Mouse (Mus musculus) spleen, adult 2 months (tissue): ENCODE data around the gene Cacna1c. TPM values are rescaled to one million over a fixed set of nuclear protein-coding genes. Genes with fewer than 3 reads are reported as not detected.
A peak's percentile ranks its signal among the peaks of the same experiment; 100 is the strongest.

Experiments
- DNase-seq, 2 experiments: peaks; one replicate each; pipeline versions ENCODE4 v3.0.0 to v3.0.0-alpha.2; 2012 to 2021; ENCODE audit warnings: low spot score in 2 of 2, low read depth in 1 of 2
- H3K27ac ChIP-seq: fragments of 200-500 bp; 2 replicates; pipeline ENCODE4 v1.5.1; 2012; ENCODE audit warnings: low read length, inconsistent platforms; ENCODE audit not compliant: insufficient read depth
- H3K27me3 ChIP-seq: fragments of 200-500 bp; 2 replicates; pipeline ENCODE4 v1.6.1; 2012; ENCODE audit warnings: mild to moderate bottlenecking, moderate library complexity, low read length, inconsistent platforms; ENCODE audit not compliant: control insufficient read depth, insufficient read depth
- H3K36me3 ChIP-seq: fragments of 200-500 bp; 2 replicates; pipeline ENCODE4 v1.6.1; 2012; ENCODE audit warnings: mild to moderate bottlenecking, low read length, inconsistent platforms; ENCODE audit not compliant: control insufficient read depth, insufficient read depth
- H3K4me1 ChIP-seq: fragments of 200-500 bp; 2 replicates; pipeline ENCODE4 v1.6.1; 2011; ENCODE audit warnings: inconsistent platforms; ENCODE audit not compliant: control insufficient read depth, insufficient read depth, insufficient read length
- H3K4me3 ChIP-seq: fragments of 200-500 bp; 2 replicates; pipeline ENCODE4 v1.5.1; 2011; ENCODE audit warnings: mild to moderate bottlenecking, inconsistent platforms; ENCODE audit not compliant: insufficient read depth, insufficient read length; ENCODE audit errors: extremely low read depth
- CTCF ChIP-seq: fragments of 200-500 bp; IDR thresholded peaks from 2 replicates; pipeline ENCODE4 v1.5.1; 2011; ENCODE audit warnings: mild to moderate bottlenecking, inconsistent platforms; ENCODE audit not compliant: insufficient read depth, insufficient read length, insufficient replicate concordance; ENCODE audit errors: extremely low read depth
- POLR2A ChIP-seq: fragments of 200-500 bp; IDR thresholded peaks from 2 replicates; pipeline ENCODE4 v1.6.1; 2011; ENCODE audit warnings: low read depth, low read length, inconsistent platforms
- WGBS: fragments of 180-500 bp; shearing (Covaris S2); methylation state at CpG from one replicate; pipeline ENCODE4 v1.1.7; 2018; 5-methylcytosine and 5-hydroxymethylcytosine counted together
- polyA plus RNA-seq: library from polyadenylated mRNA; depleted of rRNA; stranded (reverse); fragments of >200 nt; gene quantifications from 2 replicates; pipeline ENCODE4 v1.2.3, GENCODE M21; 2012

Cacna1c gene
- polyA plus RNA-seq, 1 experiment = 1.1 TPM

GRCm38 (mm10) chr6:119204915-119205314 is 8.7 kb upstream of the Cacna1c start:
- WGBS = 88% methylated on average over 3 of the region's 3 CpGs
- peaks cover 21% of the 10 kb centered on the region for H3K36me3 ChIP-seq
- TF ChIP-seq CTCF (no peak), POLR2A (no peak)

GRCm38 (mm10) chr6:119204286-119204685 is 8.1 kb upstream of the Cacna1c start:
- H3K36me3 ChIP-seq = peaks cover 21% of the 10 kb centered on the region
- DNase-seq = no peak
- WGBS = 95% methylated on average over 7 of the region's 7 CpGs
- H3K27me3 ChIP-seq = no peaks in the 10 kb centered on the region
- H3K4me1 ChIP-seq = no peaks in the 10 kb centered on the region
- no peak overlapping the region for H3K4me3 ChIP-seq
- TF ChIP-seq POLR2A (no peak), CTCF (no peak)
- H3K27ac ChIP-seq = no peak overlapping the region

More at GRCm38 (mm10) chr6:119204915-119205314, 8.7 kb upstream of the Cacna1c start:
- no peak overlapping the region for H3K27ac ChIP-seq
- DNase-seq = no peak
- H3K4me1 ChIP-seq = no peaks in the 10 kb centered on the region
- no peaks in the 10 kb centered on the region for H3K27me3 ChIP-seq
- H3K4me3 ChIP-seq = no peak overlapping the region

- no peak overlapping the region for H3K27ac ChIP-seq
- no peak for DNase-seq
- WGBS = 97% methylated on average over 4 of the region's 4 CpGs
Observed at GRCm38 (mm10) chr6:119201575-119201974, 5.4 kb upstream of the Cacna1c start.

GRCm38 (mm10) chr6:119200362-119200761 is 4.1 kb upstream of the Cacna1c start:
- Histone ChIP-seq H3K4me3 (no peak overlapping the region), H3K27ac (no peak overlapping the region), H3K4me1 (no peaks in the 10 kb centered on the region), H3K36me3 (peaks cover 18% of the 10 kb centered on the region), H3K27me3 (no peaks in the 10 kb centered on the region)
- 91% methylated on average over 5 of the region's 5 CpGs for WGBS
- TF ChIP-seq CTCF (no peak), POLR2A (no peak)
- no peak for DNase-seq

More at GRCm38 (mm10) chr6:119201575-119201974, 5.4 kb upstream of the Cacna1c start:
- Histone ChIP-seq H3K36me3 (peaks cover 21% of the 10 kb centered on the region), H3K4me1 (no peaks in the 10 kb centered on the region), H3K27me3 (no peaks in the 10 kb centered on the region), H3K4me3 (no peak overlapping the region)
- no peak for TF ChIP-seq POLR2A

DNA sequence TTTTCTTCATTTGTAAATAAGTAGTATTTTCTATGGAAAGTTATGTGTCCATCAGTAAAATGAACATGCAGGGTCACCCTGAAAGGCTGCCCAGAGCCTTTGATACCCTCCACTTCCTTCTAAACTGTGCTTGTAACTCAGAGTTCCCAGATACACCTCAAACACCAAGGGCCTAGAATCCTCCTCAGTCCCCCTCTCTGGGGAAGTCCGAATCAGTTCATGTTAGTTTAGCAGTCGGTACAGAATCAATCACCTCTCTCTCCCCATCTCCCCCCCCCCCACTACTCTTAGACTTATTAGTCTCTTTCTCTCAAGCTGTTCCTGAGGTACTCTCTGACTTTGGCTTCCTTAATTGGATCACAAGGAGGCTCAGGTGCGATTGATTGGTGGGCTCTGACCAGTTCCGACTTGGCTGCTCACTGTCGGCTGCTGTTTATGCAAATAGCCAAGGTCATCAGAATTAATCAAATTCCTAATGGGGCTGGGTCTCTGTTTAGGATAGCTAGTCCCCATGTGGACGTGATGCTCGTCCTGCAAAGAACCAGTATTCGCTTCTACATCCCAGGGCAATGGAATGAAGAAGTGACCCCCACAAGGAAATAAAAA is 3.2 kb upstream of the Cacna1c start:
- Histone ChIP-seq H3K4me3 (no peak overlapping the region), H3K36me3 (peaks cover 20% of the 10 kb centered on the region), H3K27me3 (no peaks in the 10 kb centered on the region), H3K27ac (peak overlapping the region; percentile 0; the same call in 1 of the 2 replicates), H3K4me1 (no peaks in the 10 kb centered on the region)
- no peak for TF ChIP-seq POLR2A
- WGBS = 86% methylated on average over 8 of the region's 8 CpGs
- no peak for DNase-seq

DNA sequence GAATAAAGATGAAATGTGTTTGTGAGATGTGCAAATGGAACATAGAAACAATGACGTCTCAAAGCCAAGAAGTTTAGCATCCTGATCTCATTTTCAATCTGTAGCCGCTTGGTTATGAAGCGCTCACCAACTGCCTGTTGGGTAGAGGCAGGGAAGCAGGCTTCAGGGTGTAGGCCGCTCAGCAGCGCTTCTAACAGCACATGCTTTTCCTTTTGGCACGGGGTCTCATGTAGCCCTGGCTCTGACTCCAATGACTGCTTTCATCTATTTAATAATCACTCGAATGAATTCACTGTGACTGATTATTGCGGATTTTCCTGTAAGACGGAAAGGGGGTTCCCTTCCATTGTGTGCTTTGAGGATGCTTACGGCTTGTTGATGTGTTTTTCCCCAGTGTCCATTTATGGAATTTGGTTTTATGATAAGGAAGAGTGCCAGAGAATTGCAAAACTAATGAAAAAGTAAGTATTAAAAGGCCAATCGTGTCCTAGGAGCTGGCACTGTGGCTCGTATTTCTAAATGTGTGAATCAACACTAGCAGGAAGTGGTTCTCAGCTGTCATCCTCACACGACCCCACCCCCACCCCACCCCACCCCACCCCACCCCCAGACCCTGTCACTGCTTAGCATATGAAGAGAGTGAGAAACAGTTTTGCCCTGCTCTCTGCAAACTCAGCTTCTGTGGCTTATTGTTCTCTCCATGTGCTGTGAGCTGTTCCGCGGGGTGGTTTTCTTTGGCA is 2.5 kb upstream of the Cacna1c start:
- H3K4me1 ChIP-seq = no peaks in the 10 kb centered on the region
- no peak overlapping the region for H3K4me3 ChIP-seq
- TF ChIP-seq CTCF (no peak), POLR2A (no peak)
- H3K27ac ChIP-seq = 0 out of 2 replicates have a peak overlapping the region, but pooled peaks have one; percentile 0
- no peak for DNase-seq
- WGBS = 73% methylated on average over 15 of the region's 15 CpGs
- peaks cover 20% of the 10 kb centered on the region for H3K36me3 ChIP-seq
- H3K27me3 ChIP-seq = no peaks in the 10 kb centered on the region

GRCm38 (mm10) chr6:119194601-119195000 is 1.6 kb downstream of the Cacna1c start:
- no peak overlapping the region for H3K27ac ChIP-seq
- peaks cover 6% of the 10 kb centered on the region; the same call in 1 of the 2 replicates for H3K36me3 ChIP-seq
- WGBS = 88% methylated on average over 7 of the region's 7 CpGs
- no peaks in the 10 kb centered on the region for H3K4me1 ChIP-seq
- TF ChIP-seq POLR2A = no peak
- TF ChIP-seq CTCF = no peak
- no peak overlapping the region for H3K4me3 ChIP-seq
- DNase-seq = no peak
- H3K27me3 ChIP-seq = no peaks in the 10 kb centered on the region
